Mouse (Mus musculus): ENCODE measurements around the gene Ccdc57.
"Not testable (repeated sequence)": the region's sequence is repeated elsewhere in the genome, so short reads cannot be mapped to it uniquely, and the experiment has no call there.

Gene Ccdc57

DNA sequence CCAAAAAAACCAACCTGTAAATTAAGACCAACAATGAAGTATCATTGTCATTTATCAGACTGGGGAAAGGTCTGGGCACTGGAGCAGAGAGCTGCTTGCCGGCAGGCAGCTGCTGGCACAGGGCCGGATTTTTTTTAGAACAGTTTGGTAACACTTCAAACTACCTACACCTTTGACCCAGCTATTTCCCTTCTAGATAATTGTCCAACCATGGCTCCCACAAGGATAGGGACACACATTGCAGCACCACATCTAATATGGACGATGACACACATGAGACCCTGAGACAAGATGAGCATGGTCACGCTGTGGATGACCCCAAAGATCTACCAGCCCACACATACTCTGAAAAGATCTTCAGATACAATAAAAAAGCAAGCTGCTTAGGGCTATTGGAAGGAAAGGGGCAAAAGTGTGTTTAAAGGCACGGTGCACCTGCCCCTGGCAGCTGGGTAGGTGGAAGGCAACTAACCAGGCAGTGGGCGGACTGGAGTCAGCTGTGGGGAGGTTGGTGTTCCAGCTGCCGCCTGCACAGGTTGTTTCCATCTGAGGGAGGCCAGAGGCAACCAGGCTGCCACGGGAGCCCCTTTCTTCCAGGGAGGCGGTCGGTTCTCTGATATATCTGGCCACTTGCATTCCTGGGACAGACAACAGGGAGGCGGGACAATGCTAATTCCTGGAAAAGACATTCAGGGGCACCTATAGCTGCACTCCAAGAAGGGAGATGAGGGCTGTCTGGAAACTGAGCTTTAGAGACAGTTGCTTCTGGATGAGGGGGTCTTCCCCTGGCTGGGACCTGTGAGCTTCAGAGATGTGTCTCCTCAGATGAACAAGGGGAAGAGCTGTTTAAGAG is 80.4 kb downstream of the Ccdc57 start:
- peak; percentile 15 for DNase-seq (ENCODE audit: low read depth, low spot score)

DNA sequence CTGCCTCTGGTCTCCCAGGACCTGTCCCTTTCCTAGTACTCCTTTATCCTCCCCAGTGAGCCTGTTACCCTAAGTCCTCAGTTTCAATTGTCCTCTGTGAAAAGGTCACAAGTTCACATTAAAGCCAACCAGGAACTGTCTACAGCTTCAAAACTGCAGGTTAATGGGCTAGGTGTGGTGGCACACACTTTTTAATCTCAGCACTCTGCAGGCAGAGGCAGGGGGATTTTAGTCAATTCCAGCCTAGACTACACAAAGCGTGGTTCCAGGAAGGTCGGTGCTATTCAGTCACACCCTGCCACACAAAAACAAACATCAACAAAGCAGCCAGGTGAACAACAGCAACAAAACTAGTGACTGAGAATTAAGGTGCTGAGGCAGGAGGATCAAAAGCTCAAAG is 81.1 kb downstream of the Ccdc57 start:
- no peak for DNase-seq (ENCODE audit: low read depth, low spot score)

DNA sequence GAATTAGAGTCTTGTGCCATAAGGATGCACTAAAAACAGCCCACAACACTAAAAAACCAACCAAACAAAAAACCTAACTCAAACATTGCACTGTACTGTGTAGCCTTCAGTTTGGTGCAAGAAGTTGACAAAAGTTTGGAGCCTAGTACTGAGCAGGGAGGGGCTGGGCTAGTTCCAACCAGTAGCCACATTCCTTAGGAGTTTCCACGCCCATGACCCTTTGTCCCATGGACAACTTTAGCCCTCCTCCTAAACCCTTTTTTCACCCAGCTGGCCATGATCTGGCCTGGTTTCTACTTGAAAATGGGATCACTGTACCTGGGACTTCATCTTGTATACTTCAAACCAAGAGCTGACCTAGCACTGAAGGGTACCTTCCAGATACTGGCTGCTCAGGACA is 81.5 kb downstream of the Ccdc57 start:
- no peak for DNase-seq (ENCODE audit: low read depth, low spot score)

DNA sequence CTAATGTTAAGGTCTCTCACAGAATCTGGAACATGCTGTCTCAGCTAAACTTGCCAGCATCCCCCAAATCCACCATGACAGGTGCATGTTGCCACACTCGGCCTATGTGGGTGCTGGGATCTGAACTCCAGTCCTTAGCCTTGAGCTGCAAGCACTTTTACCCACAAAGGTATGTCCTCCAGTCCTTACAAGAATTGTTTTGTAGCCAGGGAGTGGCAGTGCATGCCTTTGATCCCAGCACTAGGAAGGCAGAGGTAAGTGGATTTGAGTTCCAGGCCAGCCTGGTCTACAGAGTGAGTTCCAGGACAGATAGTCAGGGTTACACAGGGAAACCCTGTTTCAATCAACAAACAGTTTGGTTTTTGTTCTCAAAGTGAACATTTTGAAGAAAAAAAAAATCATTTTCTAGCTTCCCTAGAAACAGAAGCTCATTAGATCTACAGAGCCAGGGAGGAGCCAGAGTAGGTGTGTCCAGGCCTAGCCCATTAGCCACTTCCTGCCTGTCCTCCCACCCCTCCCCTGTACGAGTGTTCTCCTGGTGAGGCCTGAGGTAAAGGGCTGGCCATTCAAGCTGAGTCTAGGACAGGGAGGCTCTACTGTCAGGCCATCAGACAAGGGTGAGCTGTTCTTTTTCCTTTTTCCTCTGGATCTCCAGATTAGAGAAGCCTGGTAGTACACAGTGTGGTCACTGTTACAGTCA is 82.2 kb downstream of the Ccdc57 start:
- no peak for DNase-seq (ENCODE audit: low read depth, low spot score)

DNA sequence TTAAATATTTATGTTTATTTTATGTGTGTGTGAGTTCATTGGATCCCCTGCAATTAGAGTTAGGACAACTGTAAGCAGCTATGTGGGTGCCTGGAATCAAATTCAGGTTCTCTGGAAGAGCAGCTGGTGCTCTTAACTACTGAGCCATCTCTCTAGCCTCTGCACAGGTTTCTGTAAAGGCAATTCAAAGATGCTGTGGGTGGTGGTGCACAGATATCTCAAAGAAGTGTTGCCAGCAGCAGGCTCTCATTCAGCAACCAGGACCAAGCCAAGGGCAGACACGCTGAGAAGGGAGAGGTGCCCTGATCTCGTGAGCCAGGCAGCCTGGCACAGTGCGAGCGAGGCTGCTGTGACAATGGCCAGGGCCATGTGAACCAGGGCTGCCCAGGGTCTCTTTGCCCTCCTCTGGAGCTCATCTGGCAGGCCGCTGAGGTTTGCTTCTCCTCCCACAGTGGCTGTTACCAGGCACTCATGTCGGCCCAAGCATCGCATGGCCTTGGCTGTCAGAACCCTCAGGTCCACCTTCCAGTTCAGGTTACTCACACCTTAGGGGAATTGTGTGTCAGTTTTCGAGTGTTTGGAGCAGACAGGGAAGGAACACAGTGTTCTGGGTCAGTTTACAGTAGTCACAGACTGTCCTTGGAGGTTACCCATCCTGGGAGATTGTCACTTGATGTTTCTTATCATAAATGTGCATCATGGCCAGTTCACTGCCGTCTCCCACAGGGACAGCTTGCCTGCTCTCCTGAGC is 85.8 kb downstream of the Ccdc57 start:
- peak; percentile 67 for DNase-seq (ENCODE audit: low read depth, low spot score)

DNA sequence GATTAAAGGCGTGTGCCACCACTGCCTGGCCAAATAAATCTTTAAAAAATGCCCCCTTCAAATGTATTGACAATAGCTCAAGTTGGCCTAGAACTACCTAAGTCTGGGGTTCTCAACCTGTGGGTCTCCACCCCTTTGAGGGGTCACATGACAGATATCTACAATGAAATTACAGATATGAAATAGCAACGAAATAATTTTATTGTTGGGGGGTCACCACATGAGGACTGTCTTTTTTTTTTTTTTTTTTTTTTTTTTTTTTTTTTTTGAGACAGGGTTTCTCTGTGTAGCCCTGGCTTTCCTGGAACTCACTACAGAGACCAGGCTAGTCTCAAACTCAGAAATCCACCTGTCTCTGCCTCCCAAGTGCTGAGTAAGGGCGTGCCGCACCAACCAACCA is 88.3 kb downstream of the Ccdc57 start:
- no peak for DNase-seq (ENCODE audit: low read depth, low spot score)

DNA sequence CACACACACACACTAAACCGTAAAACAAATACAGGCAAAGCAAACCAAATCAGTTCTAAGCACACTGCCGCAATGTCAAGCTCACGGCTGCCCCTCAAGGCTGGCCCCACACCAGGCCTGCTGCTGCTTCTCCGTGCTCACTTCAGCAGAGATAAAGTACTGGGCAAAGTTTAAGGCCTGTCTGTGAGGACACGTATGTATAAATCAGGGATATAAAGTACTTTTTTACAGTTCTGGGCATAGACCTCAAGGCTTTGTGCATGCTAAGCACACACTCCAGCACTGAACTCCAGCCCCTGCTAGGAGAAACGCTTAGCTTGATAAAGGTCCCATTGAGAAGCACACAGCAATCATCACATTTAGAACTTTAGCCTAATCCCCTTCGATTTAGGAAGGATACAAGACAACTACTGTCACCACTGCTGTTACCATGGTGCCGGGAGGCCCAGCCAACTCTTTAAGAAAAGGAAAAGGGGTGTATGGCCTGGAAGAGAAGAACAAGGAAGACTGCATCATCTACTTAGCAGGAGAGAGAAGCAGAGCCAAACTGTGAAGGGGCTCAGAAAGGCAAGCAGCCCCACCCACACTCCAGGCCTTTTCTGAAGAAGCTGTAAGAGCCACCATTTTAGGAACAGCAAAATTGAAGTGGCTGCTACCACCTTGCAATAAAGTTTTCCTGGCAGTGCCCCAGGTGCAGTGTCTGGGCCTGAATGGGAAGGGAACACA is 99.0 kb downstream of the Ccdc57 start:
- peak; percentile 24 for DNase-seq (ENCODE audit: low read depth, low spot score)

DNA sequence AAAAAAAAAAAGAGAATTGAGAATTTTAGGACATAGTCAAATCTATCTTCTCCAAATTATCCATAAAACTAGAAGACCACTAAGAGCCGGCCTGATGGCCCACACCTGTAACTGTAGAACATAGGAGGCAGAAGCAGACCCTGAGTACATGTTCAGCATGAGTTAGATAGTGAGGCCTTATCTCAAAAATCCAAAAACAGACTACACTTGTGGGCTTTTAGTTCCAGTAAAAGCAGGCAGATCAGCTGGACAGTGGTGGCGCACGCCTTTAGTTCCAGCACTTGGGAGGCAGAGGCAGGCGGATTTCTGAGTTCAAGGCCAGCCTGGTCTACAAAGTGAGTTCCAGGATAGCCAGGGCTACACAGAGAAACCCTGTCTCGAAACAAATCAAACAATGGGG is 99.7 kb downstream of the Ccdc57 start:
- not testable (repeated sequence) for DNase-seq (ENCODE audit: low read depth, low spot score)

DNA sequence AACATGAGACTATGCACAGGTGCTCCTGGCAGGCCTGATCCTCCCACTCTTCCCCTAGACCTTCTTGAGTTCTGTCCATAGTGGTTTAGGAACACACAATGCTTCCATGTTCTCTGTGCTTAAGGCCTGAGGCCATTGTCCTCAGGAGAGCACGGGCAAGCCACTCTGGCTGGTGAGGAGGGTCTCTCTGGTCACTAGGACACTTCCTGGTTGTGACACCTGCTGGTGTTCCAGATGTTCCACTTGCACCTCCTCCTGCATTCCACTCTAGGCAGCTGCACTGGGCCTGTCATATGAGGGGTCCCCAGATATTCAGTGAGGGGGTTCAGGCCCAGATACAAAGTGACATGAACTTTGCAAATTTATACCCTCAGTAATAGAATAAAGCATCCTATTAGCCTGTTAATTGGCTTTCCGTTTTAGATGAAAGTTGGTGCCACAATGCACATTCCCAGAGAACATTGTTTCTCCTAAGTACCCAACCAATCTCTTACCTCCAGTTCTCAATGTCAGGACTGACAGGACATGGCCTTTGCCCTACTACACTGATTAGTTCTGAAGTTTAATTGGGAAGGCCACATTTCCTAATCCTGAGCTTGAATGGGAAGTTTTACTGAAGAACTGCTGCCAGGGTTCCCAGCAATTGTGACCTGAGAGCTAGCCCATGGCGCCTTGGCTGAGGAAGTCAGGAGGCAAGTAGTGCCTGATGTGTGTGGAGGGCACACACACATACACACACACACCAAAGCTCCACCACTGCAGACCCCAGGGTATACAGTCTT is 100.8 kb downstream of the Ccdc57 start:
- no peak for DNase-seq (ENCODE audit: low read depth, low spot score)

DNA sequence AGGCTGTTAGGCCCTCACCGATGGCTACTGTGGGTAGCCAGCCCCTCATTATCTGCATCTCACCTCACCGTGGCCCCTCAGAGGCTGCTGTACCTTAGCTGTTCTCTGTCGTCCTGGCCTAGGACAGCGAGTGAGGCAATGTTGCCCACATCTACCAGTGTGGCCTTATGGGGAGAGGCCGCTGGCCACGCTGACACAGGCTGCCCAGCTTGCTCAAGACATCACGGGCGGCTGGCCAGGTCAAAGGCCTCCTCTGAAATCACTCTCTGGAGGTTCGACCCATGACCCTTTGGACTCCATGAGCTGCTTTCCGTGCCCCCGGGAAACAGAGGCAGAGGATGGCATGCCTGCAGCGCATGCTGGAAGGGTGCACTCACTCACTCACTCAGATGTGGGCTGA is 102.0 kb downstream of the Ccdc57 start:
- DNase-seq (ENCODE audit: low read depth, low spot score) = no peak

DNA sequence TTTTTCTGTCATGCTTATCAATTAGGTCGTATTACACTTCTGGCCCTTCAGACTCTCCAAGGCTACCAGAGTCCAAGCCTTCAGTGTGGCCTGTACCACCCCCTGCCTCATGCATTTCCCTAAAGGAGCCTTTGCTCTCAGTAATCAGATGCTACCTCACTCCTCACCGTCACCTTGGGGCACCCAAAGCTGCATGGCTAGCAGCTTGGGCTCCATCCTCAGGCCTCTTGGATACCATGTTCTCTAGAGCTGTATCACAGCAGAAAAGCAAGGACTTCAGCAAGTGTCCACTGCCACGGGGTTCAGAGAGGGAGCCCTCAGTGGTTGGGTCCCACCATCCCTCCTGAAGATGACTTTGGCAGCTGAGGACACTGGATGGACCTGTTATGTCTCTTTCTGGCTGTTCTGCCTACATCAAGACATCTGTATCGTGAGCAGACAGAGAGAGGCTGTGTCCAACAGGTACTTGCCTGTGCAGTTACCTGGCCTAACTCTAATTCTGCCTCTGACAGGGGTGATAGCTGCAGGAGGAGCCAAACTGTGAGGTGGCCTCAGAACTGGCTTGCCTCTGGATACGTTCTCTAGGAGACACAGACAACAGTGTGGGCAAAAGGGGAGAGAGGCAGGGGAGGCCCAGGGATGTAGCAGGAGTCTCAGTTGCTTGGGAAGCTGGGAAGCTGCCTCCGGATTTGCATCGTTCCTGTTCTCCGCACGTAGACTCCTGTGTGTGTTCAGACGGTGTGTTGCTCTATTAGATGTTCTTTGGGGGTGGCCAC is 102.7 kb downstream of the Ccdc57 start:
- DNase-seq (ENCODE audit: low read depth, low spot score) = no peak

DNA sequence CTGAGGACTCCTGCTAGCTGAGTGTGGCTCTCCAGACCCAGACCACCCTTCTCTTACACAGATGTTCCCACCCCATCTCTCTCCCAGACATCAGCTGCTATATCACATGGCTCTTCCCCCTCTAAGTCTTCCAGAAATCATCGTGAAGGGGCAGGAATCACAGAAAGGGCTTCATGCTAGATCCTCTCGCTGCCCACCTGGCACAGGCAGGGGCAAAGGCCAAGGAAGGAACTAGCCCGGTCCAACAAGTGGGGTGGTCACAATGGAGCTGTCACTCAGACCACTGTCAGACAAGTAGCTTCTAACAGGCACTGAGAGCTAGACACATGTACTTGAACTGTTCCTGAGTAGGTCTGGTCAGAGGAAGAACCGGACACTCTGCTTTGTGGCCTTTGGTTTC is 104.3 kb downstream of the Ccdc57 start:
- no peak for DNase-seq (ENCODE audit: low read depth, low spot score)

DNA sequence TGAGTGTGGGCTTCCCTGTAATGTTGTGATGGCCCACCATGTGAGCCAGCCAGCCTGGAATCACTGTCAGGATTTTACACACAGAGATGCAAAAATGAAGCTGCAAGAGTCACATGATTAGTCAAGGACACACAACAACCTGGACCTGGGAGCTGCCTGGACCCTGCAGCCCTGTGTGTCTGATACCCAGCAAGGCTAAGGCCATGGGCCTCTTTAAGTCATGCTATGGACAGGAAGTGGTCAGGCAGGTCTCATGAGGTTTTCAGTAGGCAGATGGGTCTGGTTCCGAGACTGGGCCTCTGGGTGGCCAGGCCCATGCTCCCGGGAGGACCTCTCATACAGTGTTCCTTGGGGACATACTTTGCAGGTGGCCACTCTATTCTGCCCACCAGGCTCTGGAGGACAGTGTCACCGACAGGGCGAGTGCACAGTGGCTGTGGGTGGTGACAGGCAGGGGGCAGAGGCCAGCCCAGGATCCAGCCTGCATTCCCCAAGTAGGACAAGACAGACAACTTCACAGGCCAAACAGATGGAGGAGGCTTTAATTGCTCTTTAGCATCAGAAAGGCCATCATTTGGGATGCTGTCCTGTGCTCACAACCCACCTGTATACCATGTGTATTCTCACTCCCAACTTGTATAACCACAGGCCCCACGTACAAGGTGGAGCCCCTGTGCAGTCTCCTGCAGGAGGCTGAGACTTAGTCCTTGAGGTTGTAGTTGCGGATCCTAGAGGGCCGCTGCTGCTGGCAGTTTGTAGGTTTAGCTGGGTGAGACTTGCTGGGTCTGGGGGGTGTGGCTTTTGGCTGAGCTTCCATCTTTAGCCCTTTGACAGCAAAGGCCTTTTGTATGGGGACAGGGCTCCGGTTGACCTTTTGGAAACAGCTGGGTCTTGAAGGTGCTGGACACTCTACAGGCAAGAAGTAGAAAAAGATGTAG is 106.4 kb downstream of the Ccdc57 start:
- no peak for DNase-seq (ENCODE audit: low read depth, low spot score)

DNA sequence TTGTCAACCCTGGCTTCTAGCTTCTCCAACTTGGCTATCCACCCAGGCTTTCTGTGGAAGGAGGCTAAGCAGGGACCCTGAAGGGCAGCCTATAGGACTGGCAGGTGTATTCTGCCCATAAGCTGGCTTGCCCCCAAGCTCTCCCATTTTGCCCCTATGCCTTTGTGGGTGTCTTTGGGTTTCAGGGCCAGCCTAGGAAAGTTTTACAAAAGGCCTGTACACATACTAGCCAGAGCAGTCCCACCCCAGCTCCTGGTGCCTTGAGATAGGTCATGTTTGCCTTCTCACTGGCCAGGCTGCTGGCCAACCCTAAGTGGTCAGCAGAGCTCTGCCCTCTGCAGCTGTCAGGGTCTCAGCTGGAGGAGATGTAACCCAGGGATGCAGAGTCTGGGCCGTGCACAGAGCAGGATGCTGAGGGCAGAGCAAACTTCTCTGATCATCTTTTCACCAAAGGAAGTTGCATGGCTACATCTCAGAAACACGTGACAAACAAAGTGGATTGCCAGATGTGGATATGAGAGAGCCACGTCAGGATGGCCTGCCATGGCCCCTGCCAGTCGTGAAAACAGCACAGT is 107.3 kb downstream of the Ccdc57 start:
- peak; percentile 20 for DNase-seq (ENCODE audit: low read depth, low spot score)

DNA sequence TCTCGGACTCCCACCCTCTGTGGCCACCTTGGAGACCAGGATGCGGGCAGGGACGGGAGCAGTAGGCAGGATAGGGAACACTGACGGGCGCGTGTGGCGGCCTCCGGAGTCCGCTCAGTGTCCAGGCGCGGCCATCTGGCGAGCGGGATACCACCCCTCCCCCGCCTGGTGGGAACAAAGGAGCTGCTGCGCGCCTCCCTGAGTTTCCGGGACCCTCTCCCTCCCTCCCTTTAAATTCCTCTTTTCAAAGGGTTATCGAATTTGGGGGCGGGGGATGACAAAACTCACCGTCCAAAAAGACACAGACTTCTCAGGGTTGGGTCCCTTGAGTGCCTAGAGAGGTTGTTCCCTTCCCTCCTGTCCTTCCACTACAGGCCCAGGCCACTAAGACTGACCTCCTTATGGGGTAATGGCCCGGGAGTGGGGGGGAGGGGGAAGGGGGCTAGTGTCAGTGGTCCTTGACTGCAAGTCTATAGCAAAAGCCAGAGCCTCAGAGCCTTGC is 107.8 kb downstream of the Ccdc57 start:
- DNase-seq (ENCODE audit: low read depth, low spot score) = no peak

DNA sequence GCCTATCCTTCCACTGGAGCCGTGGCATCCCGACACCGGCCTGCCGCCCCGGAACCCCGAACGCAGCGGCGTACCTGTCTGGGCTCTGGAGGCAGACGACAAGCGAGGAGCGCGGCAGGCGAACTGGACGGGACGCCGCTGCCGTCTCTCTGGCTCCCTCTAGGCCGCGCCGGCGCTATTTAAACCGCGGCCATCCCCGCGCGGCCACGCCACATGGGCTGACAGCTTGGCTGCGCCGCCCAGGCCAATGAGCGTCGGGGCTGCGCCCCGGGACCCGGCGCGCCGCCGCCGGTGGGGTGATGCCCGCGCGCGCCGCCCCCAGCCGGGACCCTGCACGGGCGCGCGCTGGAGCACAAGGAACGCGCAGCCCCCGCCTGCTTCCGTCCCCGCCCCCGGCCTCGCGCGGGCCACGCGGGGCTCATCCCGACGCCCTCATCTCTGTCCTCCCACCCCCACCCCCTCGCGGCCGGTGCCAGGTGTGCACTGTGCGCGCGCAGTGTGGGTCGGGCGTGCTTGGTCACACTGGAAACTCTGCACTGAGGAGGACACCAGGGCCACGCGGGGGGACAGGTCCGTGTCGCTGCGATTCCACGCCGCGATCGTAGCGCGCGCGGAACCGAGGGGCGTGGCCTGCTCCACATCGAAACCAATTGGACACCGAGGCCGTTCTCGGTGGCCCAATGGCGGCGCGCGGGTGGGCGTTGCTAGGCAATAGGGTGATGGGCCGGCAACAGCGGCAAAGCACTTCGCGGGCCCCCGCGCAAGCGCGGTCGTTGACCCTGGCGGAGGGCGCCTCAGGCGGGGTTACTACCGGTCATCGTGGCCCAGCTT is 108.5 kb downstream of the Ccdc57 start, which contains the start of gene Fasn:
TSS of gene Fasn (minus strand) at position 592 of the 831 bp plus-strand sequence.
- DNase-seq (ENCODE audit: low read depth, low spot score) = peak; percentile 99

DNA sequence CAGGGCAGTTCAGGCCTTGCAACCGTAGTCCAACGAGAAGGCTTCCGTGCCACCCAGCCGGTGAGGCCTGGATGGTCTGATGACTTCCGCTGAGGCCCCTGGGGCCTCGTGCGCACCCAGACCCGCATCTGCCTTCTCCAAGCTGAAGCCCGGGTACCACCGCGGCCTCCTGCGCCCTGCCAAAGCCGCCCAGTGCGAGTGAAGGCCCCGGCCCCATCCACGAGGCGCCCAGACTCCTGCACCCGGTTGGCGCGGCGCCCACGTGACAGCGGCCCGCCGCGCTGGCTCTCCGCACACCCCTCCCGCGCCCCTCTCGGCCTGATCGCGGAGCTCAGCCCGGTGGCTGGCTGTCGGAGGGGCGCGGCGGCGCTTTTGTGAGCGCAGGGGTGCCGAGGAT is 109.1 kb downstream of the Ccdc57 start:
- DNase-seq (ENCODE audit: low read depth, low spot score) = peak; percentile 73

Measured in brain, adult 2 months (tissue).